Mouse (Mus musculus) MEL (cell line): ENCODE results near the gene Erbb4. TPM values are rescaled to one million over a fixed set of nuclear protein-coding genes. Genes with fewer than 3 reads are reported as not detected.

ENCODE experiments used
- DNase-seq: peaks from one replicate; pipeline ENCODE4 v3.0.0; 2011; ENCODE audit warnings: low read depth, low spot score
- H3K27ac ChIP-seq: 2 replicates; pipeline ENCODE4 v1.5.1; 2012; ENCODE audit warnings: low read depth, mild to moderate bottlenecking, control low read depth, low read length, moderate library complexity; ENCODE audit not compliant: control insufficient read depth
- H3K27me3 ChIP-seq, 2 experiments: fragments of 150-350 bp in 1 of 2; sonication (generic) in 1 of 2; 2 replicates each; pipeline ENCODE4 v1.6.1; 2012; ENCODE audit warnings: low read length in 2 of 2, mild to moderate bottlenecking in 2 of 2, improper control_type of control experiment in 1 of 2, moderate library complexity in 1 of 2; ENCODE audit not compliant: insufficient read depth in 2 of 2, control insufficient read depth in 1 of 2
- H3K36me3 ChIP-seq, 2 experiments: 2 replicates each; pipeline ENCODE4 v1.6.1; 2012 to 2014; ENCODE audit warnings: low read length in 2 of 2, improper control_type of control experiment in 1 of 2, inconsistent platforms in 1 of 2, mild to moderate bottlenecking in 1 of 2; ENCODE audit not compliant: insufficient read depth in 2 of 2, control insufficient read depth in 1 of 2
- H3K4me1 ChIP-seq, 2 experiments: fragments of 150-350 bp in 1 of 2; sonication (generic) in 1 of 2; 2 replicates each; pipeline ENCODE4 v1.6.1; 2012; ENCODE audit warnings: low read length in 2 of 2, improper control_type of control experiment in 1 of 2, mild to moderate bottlenecking in 1 of 2; ENCODE audit not compliant: insufficient read depth in 2 of 2, control insufficient read depth in 1 of 2
- H3K4me3 ChIP-seq, 2 experiments: fragments of 150-350 bp in 1 of 2; sonication (generic) in 1 of 2; 2 replicates each; pipeline ENCODE4 v1.5.1; 2012; ENCODE audit warnings: low read depth in 2 of 2, low read length in 2 of 2, mild to moderate bottlenecking in 2 of 2, moderate library complexity in 2 of 2, control low read depth in 1 of 2, improper control_type of control experiment in 1 of 2; ENCODE audit not compliant: control insufficient read depth in 1 of 2, insufficient read depth in 1 of 2
- H3K79me2 ChIP-seq: 2 replicates; pipeline ENCODE4 v1.6.1; 2012; ENCODE audit warnings: mild to moderate bottlenecking, low read length, moderate library complexity; ENCODE audit not compliant: control insufficient read depth, poor library complexity, insufficient read depth
- H3K9ac ChIP-seq: 2 replicates; pipeline ENCODE4 v1.6.1; 2012; ENCODE audit warnings: low read depth, mild to moderate bottlenecking, control low read depth, low read length, moderate library complexity; ENCODE audit not compliant: control insufficient read depth, poor library complexity, severe bottlenecking
- H3K9me3 ChIP-seq: fragments of 150-350 bp; sonication (generic); replicated peaks from 2 replicates; pipeline ENCODE4 v1.6.1; 2012; ENCODE audit warnings: mild to moderate bottlenecking, low read length, improper control_type of control experiment, moderate library complexity; ENCODE audit not compliant: insufficient read depth
- BHLHE40 ChIP-seq: IDR thresholded peaks from 2 replicates; pipeline ENCODE4 v1.6.1; 2012; ENCODE audit warnings: low read depth, mild to moderate bottlenecking, inconsistent platforms, low read length, improper control_type of control experiment, borderline replicate concordance
- CTCF ChIP-seq, 3 experiments: IDR thresholded peaks in 2 of 3; conservative IDR thresholded peaks in 1 of 3; 2 replicates each; pipeline ENCODE4 v1.5.1; 2011 to 2012; ENCODE audit warnings: low read length in 3 of 3, low read depth in 2 of 3, mild to moderate bottlenecking in 2 of 3, improper control_type of control experiment in 1 of 3, inconsistent platforms in 1 of 3, mixed read lengths in 1 of 3, moderate library complexity in 1 of 3; ENCODE audit not compliant: control insufficient read depth in 1 of 3, insufficient read depth in 1 of 3, poor library complexity in 1 of 3, severe bottlenecking in 1 of 3
- ELF1 ChIP-seq: IDR thresholded peaks from 2 replicates; pipeline ENCODE4 v1.6.1; 2014; ENCODE audit warnings: low read depth, mild to moderate bottlenecking, inconsistent platforms, low read length, improper control_type of control experiment, moderate library complexity
- EP300 ChIP-seq, 2 experiments: IDR thresholded peaks; 2 replicates each; pipeline ENCODE4 v1.6.1; 2011; ENCODE audit warnings: improper control_type of control experiment in 2 of 2, low read length in 2 of 2, low read depth in 1 of 2, mild to moderate bottlenecking in 1 of 2
- ETS1 ChIP-seq: IDR thresholded peaks from 2 replicates; pipeline ENCODE4 v1.6.1; 2012; ENCODE audit warnings: low read depth, mild to moderate bottlenecking, inconsistent platforms, low read length, improper control_type of control experiment, moderate library complexity
- GABPA ChIP-seq: IDR thresholded peaks from 2 replicates; pipeline ENCODE4 v1.6.1; 2012; ENCODE audit warnings: low read depth, mild to moderate bottlenecking, inconsistent platforms, low read length, improper control_type of control experiment, moderate library complexity
- GATA1 ChIP-seq: IDR thresholded peaks from 2 replicates; pipeline ENCODE4 v1.6.1; 2011; ENCODE audit warnings: low read depth, low read length, improper control_type of control experiment
- HCFC1 ChIP-seq: IDR thresholded peaks from 2 replicates; pipeline ENCODE4 v1.6.1; 2012; ENCODE audit warnings: low read depth, mild to moderate bottlenecking, inconsistent platforms, low read length, improper control_type of control experiment, moderate library complexity
- JUND ChIP-seq: IDR thresholded peaks from 2 replicates; pipeline ENCODE4 v1.6.1; 2011; ENCODE audit warnings: low read depth, mild to moderate bottlenecking, improper control_type of control experiment, low read length
- KAT2A ChIP-seq: conservative IDR thresholded peaks from 2 replicates; pipeline ENCODE4 v1.6.1; 2012; ENCODE audit warnings: low read depth, low read length, improper control_type of control experiment, inconsistent platforms
- MAFK ChIP-seq: IDR thresholded peaks from 2 replicates; pipeline ENCODE4 v1.6.1; 2011; ENCODE audit warnings: low read depth, mild to moderate bottlenecking, low read length, improper control_type of control experiment, borderline replicate concordance
- MAZ ChIP-seq: IDR thresholded peaks from 2 replicates; pipeline ENCODE4 v1.6.1; 2012; ENCODE audit warnings: low read depth, mild to moderate bottlenecking, inconsistent platforms, low read length, improper control_type of control experiment
- MEF2A ChIP-seq: IDR thresholded peaks from 2 replicates; pipeline ENCODE4 v1.6.1; 2014; ENCODE audit warnings: low read depth, mild to moderate bottlenecking, inconsistent platforms, low read length, improper control_type of control experiment; ENCODE audit not compliant: poor library complexity, insufficient replicate concordance, severe bottlenecking; ENCODE audit errors: extremely low read depth
- MYC ChIP-seq: IDR thresholded peaks from 2 replicates; pipeline ENCODE4 v1.6.1; 2011; ENCODE audit warnings: low read depth, mild to moderate bottlenecking, low read length, improper control_type of control experiment, moderate library complexity
- POLR2A ChIP-seq, 2 experiments: IDR thresholded peaks; 2 replicates each; pipeline ENCODE4 v1.6.1; 2011 to 2012; ENCODE audit warnings: low read length in 2 of 2, mild to moderate bottlenecking in 2 of 2, control low read depth in 1 of 2, improper control_type of control experiment in 1 of 2, low read depth in 1 of 2, moderate library complexity in 1 of 2; ENCODE audit not compliant: control insufficient read depth in 1 of 2, insufficient read depth in 1 of 2, poor library complexity in 1 of 2
- RAD21 ChIP-seq: IDR thresholded peaks from 2 replicates; pipeline ENCODE4 v1.6.1; 2011; ENCODE audit warnings: mild to moderate bottlenecking, low read depth, low read length, improper control_type of control experiment
- RCOR1 ChIP-seq: IDR thresholded peaks from 2 replicates; pipeline ENCODE4 v1.6.1; 2012; ENCODE audit warnings: low read depth, mild to moderate bottlenecking, inconsistent platforms, low read length, improper control_type of control experiment
- TBP ChIP-seq: IDR thresholded peaks from 2 replicates; pipeline ENCODE4 v1.8.0; 2011; ENCODE audit warnings: low read depth, low read length, improper control_type of control experiment
- USF1 ChIP-seq: IDR thresholded peaks from 2 replicates; pipeline ENCODE4 v1.6.1; 2014; ENCODE audit warnings: low read depth, mild to moderate bottlenecking, inconsistent platforms, low read length, improper control_type of control experiment, moderate library complexity
- ZC3H11A ChIP-seq: IDR thresholded peaks from 2 replicates; pipeline ENCODE4 v1.6.1; 2012; ENCODE audit warnings: low read depth, mild to moderate bottlenecking, inconsistent platforms, low read length, improper control_type of control experiment
- ZMIZ1 ChIP-seq: IDR thresholded peaks from 2 replicates; pipeline ENCODE4 v1.6.1; 2012; ENCODE audit warnings: low read depth, mild to moderate bottlenecking, inconsistent platforms, low read length, improper control_type of control experiment, moderate library complexity
- polyA plus RNA-seq, 2 experiments: library from polyadenylated mRNA; stranded (reverse) in 1 of 2; unstranded in 1 of 2; fragments of >175 nt in 1 of 2; fragments of >200 nt in 1 of 2; gene quantifications; 2 replicates each; pipeline versions ENCODE4 v1.2.1 to v1.2.4; 2012; ENCODE audit warnings: low replicate concordance in 2 of 2, low read depth in 1 of 2; ENCODE audit not compliant: insufficient read length in 2 of 2, insufficient read depth in 1 of 2, missing spikeins in 1 of 2
- total RNA-seq: library from RNA; depleted of rRNA; stranded (reverse); fragments of 300-350 nt; gene quantifications from 2 replicates; pipeline ENCODE4 v1.2.3, GENCODE M21; 2012

Gene Erbb4
- total and polyA plus RNA-seq, 3 experiments, result not detected

DNA sequence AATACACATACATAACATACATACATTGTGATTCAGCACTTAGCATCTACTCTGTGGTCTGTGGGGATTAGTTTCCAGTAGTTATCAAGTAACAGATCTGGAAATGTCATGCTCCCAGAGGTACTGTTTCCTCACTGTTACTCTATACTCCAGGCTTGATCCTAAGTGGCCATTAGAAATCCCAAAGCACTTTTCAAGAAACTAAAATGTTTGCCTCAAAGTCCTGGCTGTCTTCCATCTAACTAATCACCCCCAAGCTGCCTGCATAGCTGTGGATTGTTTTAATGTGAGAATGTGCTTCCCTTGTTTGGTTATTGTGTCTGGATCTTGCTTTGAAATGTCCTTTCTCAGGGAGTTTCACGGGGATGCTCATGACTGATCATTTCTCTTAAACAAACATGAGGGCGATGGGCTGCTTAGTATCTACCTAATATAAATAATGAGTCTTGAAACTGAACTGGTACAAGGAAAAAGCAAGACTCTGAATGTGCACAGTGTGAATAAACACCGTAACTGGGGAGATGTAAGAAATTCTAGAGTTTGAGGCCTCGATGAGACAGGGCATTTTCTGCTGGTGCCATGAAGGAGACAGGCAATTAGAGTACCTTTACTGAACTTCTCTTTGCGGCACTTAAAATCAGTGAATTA, 683.4 kb downstream of the Erbb4 start (continued):
- TF ChIP-seq ZMIZ1, result no peak
- no peak for TF ChIP-seq GATA1

DNA sequence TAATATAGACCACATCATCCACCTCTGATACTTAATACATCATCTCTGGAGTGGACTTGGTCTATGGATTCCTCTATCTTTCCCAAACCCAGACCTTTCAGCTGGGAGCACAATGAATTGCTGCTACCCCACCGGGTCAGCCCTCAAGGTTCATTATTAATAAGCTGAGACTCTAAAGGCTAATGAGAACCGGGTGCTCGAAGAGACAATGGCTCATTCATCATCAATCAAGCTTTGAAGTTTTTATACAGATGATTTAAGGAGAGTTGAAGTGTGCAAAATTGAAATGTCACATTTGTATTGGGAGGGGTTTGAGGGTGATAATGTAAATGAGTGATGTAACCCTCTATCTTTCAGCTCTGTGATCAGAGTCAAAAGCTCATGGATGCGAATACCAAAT, 706.7 kb downstream of the Erbb4 start:
- H3K9me3 ChIP-seq, result no peaks in the 10 kb centered on the region
- H3K36me3 ChIP-seq, result no peaks in the 10 kb centered on the region
- DNase-seq, result no peak
- H3K27ac ChIP-seq, result no peak overlapping the region
- H3K79me2 ChIP-seq, result no peaks in the 10 kb centered on the region
- no peaks in the 10 kb centered on the region for H3K4me1 ChIP-seq
- no peak overlapping the region for H3K4me3 ChIP-seq
- no peaks in the 10 kb centered on the region for H3K27me3 ChIP-seq
- TF ChIP-seq RCOR1, result no peak
- TF ChIP-seq MEF2A, result no peak
- TF ChIP-seq BHLHE40, result no peak
- TF ChIP-seq EP300 (IDR thresholded peaks at IDR 0.05; ENCODE audit: low read depth in 1 of 2, low read length in 2 of 2), result no peak
- TF ChIP-seq JUND, result no peak
- no peak for TF ChIP-seq ZMIZ1
- TF ChIP-seq POLR2A (IDR thresholded peaks at IDR 0.05; ENCODE audit: control insufficient read depth in 1 of 2, insufficient read depth in 1 of 2, low read depth in 1 of 2, low read length in 2 of 2, poor library complexity in 1 of 2), result no peak
- no peak for TF ChIP-seq HCFC1
- no peak for TF ChIP-seq ETS1
- no peak for TF ChIP-seq ZC3H11A
- TF ChIP-seq GABPA, result no peak
- no peak for TF ChIP-seq MYC
- TF ChIP-seq ELF1, result no peak
- TF ChIP-seq USF1, result no peak
- TF ChIP-seq KAT2A, result no peak
- no peak for TF ChIP-seq MAZ
- TF ChIP-seq CTCF (IDR thresholded peaks at IDR 0.05 in 2 of 3, conservative IDR thresholded peaks at IDR 0.05 in 1 of 3; ENCODE audit: control insufficient read depth in 1 of 3, insufficient read depth in 1 of 3, low read depth in 2 of 3, low read length in 3 of 3, poor library complexity in 1 of 3, severe bottlenecking in 1 of 3), result no peak
- no peak for TF ChIP-seq GATA1
- H3K9ac ChIP-seq, result no peak overlapping the region

DNA sequence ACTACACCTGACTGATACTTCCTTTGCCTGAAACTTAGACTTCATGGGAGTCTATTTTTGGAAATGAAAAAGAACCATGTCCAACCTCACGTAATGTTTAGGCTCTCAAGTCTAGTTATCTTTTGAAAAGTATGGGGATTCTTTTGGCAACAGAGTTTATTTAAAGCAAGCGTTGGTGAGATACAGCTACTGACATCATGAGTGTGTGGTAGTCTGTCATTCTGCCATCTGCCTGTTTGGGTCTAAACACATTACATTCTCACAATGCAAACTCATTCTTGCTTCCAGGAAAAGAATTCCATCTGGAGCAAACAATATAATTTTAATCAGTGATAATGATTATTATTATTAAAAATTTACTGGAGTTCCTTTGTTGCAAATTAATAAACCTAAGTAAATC, 736.3 kb downstream of the Erbb4 start:
- no peak overlapping the region for H3K27ac ChIP-seq
- no peaks in the 10 kb centered on the region for H3K4me1 ChIP-seq
- no peak overlapping the region for H3K4me3 ChIP-seq
- H3K27me3 ChIP-seq, result no peaks in the 10 kb centered on the region
- no peaks in the 10 kb centered on the region for H3K79me2 ChIP-seq
- no peak overlapping the region for H3K9ac ChIP-seq
- TF ChIP-seq ZMIZ1 (no peak), RAD21 (no peak), MAFK (no peak), MYC (no peak), TBP (no peak)
- DNase-seq, result no peak
- H3K9me3 ChIP-seq, result no peaks in the 10 kb centered on the region
- H3K36me3 ChIP-seq, result no peaks in the 10 kb centered on the region
